Mouse (Mus musculus): ENCODE results near the gene Ugt1a1.

GRCm38 (mm10) chr1:88195687-88196086 is 16.1 kb upstream of the Ugt1a1 start:
- no peak for TF ChIP-seq POLR2A (IDR thresholded peaks at IDR 0.05; ENCODE audit: insufficient read depth, low read length)
- TF ChIP-seq EP300 (IDR thresholded peaks at IDR 0.05; ENCODE audit: insufficient read depth, low read depth, low read length) = no peak
- no peak for TF ChIP-seq CTCF (IDR thresholded peaks at IDR 0.05; ENCODE audit: low read depth, low read length)

Measured in ES-Bruce4 (cell line).